In the genomic region with DNA sequence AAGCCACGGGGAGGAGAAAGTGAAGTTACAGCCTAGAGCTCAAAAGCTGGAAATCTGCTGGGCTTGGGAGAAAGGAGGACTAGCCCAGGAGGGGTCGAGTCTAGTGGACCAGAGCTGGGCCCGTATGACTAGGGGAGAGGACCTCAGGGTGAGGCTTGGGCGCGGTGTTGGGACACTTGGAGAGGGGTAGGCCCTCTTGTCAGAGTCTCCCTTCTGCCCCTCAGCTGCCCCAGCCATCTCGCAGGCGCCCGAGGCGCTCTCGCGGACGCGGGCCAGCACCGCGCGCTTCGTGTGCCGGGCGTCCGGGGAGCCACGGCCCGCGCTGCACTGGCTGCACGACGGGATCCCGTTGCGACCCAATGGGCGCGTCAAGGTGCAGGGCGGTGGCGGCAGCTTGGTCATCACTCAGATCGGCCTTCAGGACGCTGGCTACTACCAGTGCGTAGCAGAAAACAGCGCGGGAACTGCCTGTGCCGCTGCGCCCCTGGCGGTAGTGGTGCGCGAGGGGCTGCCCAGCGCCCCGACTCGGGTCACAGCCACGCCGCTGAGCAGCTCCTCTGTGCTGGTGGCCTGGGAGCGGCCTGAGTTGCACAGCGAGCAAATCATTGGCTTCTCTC, we compare ENCODE assay signal across 9 mouse cellular contexts. TPM values are rescaled to one million over a fixed set of nuclear protein-coding genes. Genes with fewer than 3 reads are reported as not detected.
DNase-seq lines count a peak whose midpoint lies in the region; ATAC-seq lines count a peak whose summit lies in the region.
"Had no signal": no experiment of that assay in that cellular context is flagged by ENCODE, and none has a peak within 500 bp of the region (broad histone marks: within the 10 kb centered on the region; RNA-seq: fewer than 3 reads in every experiment).

No protein-coding gene starts in this region.

- H3K9ac ChIP-seq in heart, embryonic 11.5 days (ENCODE audit: low read depth, low read length) = peak overlapping the region; percentile 61
- peak overlapping the region; percentile 57 for H3K9ac ChIP-seq in kidney, embryonic 16.5 days (replicated peaks; ENCODE audit: low read length)
- H3K9ac ChIP-seq in stomach, embryonic 14.5 days (replicated peaks; ENCODE audit: low read depth, low read length) = no peak overlapping the region; the same call in 1 of the 2 replicates

- H3K27me3 ChIP-seq in heart, embryonic 11.5 days (ENCODE audit: control insufficient read depth, insufficient read depth, low read length) = peaks cover 32% of the 10 kb centered on the region
- H3K27me3 ChIP-seq in kidney, embryonic 16.5 days (ENCODE audit: insufficient read depth, low read length) = peaks cover 19% of the 10 kb centered on the region
- no peaks in the 10 kb centered on the region for H3K27me3 ChIP-seq in stomach, embryonic 14.5 days (ENCODE audit: control insufficient read depth, insufficient read depth, low read length)

- DNase-seq in left cerebral cortex, postnatal 4 days = peak; percentile 74
- no peak for DNase-seq in left cerebral cortex, adult 18-20 months (ENCODE audit: low spot score in 2 of 2)
- DNase-seq in cerebellum, adult 9-10 months = peak; percentile 39
- DNase-seq in lung, postnatal 36 days = peak; percentile 46
- no peak for DNase-seq in gastrocnemius, postnatal 36 days

- H3K27ac ChIP-seq in heart, embryonic 11.5 days (ENCODE audit: low read depth, low read length) = no peak overlapping the region
- H3K27ac ChIP-seq in kidney, embryonic 16.5 days (ENCODE audit: low read length) = no peak overlapping the region
- H3K27ac ChIP-seq in stomach, embryonic 14.5 days (ENCODE audit: low read length) = no peak overlapping the region

- ATAC-seq in heart, embryonic 11.5 days (replicated peaks; ENCODE audit: insufficient number of reproducible peaks, low FRiP score, low TSS enrichment) = peak; percentile 24; the same call in 1 of the 2 replicates
- peak; percentile 40; the same call in 1 of the 2 replicates for ATAC-seq in kidney, embryonic 16.5 days (ENCODE audit: low FRiP score, low TSS enrichment)
- ATAC-seq in stomach, embryonic 14.5 days (ENCODE audit: insufficient number of reproducible peaks, insufficient read depth, low FRiP score, low read depth) = peak; percentile 36

- intact Hi-C loops in left cerebral cortex, postnatal 4 days (cut with DNase I) = no loop called here
- intact Hi-C loops in gastrocnemius, postnatal 36 days (cut with DNase I) = loop anchor here (5.0 kb wide), 3 partner anchors 51 to 111 kb away; a partner anchor contains a TSS

- peak overlapping the region; percentile 91 for H3K4me2 ChIP-seq in heart, embryonic 11.5 days
- H3K4me2 ChIP-seq in kidney, embryonic 16.5 days (replicated peaks; ENCODE audit: low read depth, low read length) = peak overlapping the region; percentile 81
- H3K4me2 ChIP-seq in stomach, embryonic 14.5 days (replicated peaks; ENCODE audit: low read depth, low read length) = peak overlapping the region; percentile 59

- WGBS in heart, embryonic 11.5 days (ENCODE audit: insufficient replicate concordance) = 1% methylated on average over 48 of the region's 48 CpGs
- 3% methylated on average over 47 of the region's 48 CpGs for WGBS in kidney, embryonic 16.5 days
- 14% methylated on average over 48 of the region's 48 CpGs for WGBS in stomach, embryonic 14.5 days

- no peaks in the 10 kb centered on the region for H3K36me3 ChIP-seq in heart, embryonic 11.5 days (ENCODE audit: control insufficient read depth, insufficient read depth, low read length)
- H3K36me3 ChIP-seq in kidney, embryonic 16.5 days (ENCODE audit: insufficient read depth, low read length) = 0 out of 2 replicates have a peak, but pooled peaks cover 2% of the 10 kb centered on the region
- peaks cover 22% of the 10 kb centered on the region; the same call in 1 of the 2 replicates for H3K36me3 ChIP-seq in stomach, embryonic 14.5 days (ENCODE audit: control insufficient read depth, insufficient read depth, low read length)

- H3K4me3 ChIP-seq in heart, embryonic 11.5 days (ENCODE audit: low read depth, low read length) = peak overlapping the region; percentile 45
- H3K4me3 ChIP-seq in kidney, embryonic 16.5 days (ENCODE audit: low read length) = peak overlapping the region; percentile 48
- H3K4me3 ChIP-seq in stomach, embryonic 14.5 days (ENCODE audit: low read depth, low read length) = peak overlapping the region; percentile 22

- H3K9me3 ChIP-seq in heart, embryonic 11.5 days (replicated peaks; ENCODE audit: control insufficient read depth, low read length) = no peaks in the 10 kb centered on the region
- H3K9me3 ChIP-seq in kidney, embryonic 16.5 days (ENCODE audit: low read length) = no peaks in the 10 kb centered on the region
- H3K9me3 ChIP-seq in stomach, embryonic 14.5 days (ENCODE audit: control insufficient read depth, low read depth, low read length) = no peaks in the 10 kb centered on the region

- H3K4me1 ChIP-seq in heart, embryonic 11.5 days (ENCODE audit: control insufficient read depth, insufficient read depth, low read length) = peaks cover 12% of the 10 kb centered on the region; the same call in 1 of the 2 replicates
- H3K4me1 ChIP-seq in kidney, embryonic 16.5 days (ENCODE audit: insufficient read depth, low read length) = peaks cover 9% of the 10 kb centered on the region; the same call in 1 of the 2 replicates
- 0 out of 2 replicates have a peak, but pooled peaks cover 6% of the 10 kb centered on the region for H3K4me1 ChIP-seq in stomach, embryonic 14.5 days (ENCODE audit: control insufficient read depth, insufficient read depth, low read length)

RNA-seq across cellular contexts. Expression of a gene that starts 17.3 kb away (rescaled TPM):
- total RNA-seq in left cerebral cortex, postnatal 4 days (2021) = 1 to 10 TPM; 5.1 to 6.0 TPM
- 1 to 10 TPM; 1.4 to 1.7 TPM for total RNA-seq in left cerebral cortex, adult 18-20 months (2021)
- 6.3 and 6.8 TPM in 2 replicates for polyA plus RNA-seq in heart, embryonic 11.5 days (2014; fragmentation: Nextera tagmentation; extraction: Ambion mirVana)
- polyA plus RNA-seq in kidney, embryonic 16.5 days (2015; fragmentation: Nextera tagmentation; extraction: Ambion mirVana) = 3.2 and 3.3 TPM in 2 replicates
- 2.0 and 2.7 TPM in 2 replicates for polyA plus RNA-seq in stomach, embryonic 14.5 days (2014; fragmentation: Nextera tagmentation; extraction: Ambion mirVana)
- total RNA-seq in gastrocnemius, postnatal 36 days (2021) = under 1 TPM; 0.10 to 0.26 TPM

RNA-seq across cellular contexts. Expression of a gene that starts 22.4 kb away (rescaled TPM):
- total RNA-seq in left cerebral cortex, postnatal 4 days (2021) = 10 to 100 TPM; 40.6 to 42.0 TPM
- 10 to 100 TPM; 28.0 to 30.6 TPM for total RNA-seq in left cerebral cortex, adult 18-20 months (2021)
- 11.4 and 11.8 TPM in 2 replicates for polyA plus RNA-seq in heart, embryonic 11.5 days (2014; fragmentation: Nextera tagmentation; extraction: Ambion mirVana)
- 10.9 and 12.0 TPM in 2 replicates for polyA plus RNA-seq in kidney, embryonic 16.5 days (2015; fragmentation: Nextera tagmentation; extraction: Ambion mirVana)
- polyA plus RNA-seq in stomach, embryonic 14.5 days (2014; fragmentation: Nextera tagmentation; extraction: Ambion mirVana) = 42.4 and 43.3 TPM in 2 replicates
- 10 to 100 TPM; 24.4 to 26.6 TPM for total RNA-seq in gastrocnemius, postnatal 36 days (2021)
- total RNA-seq: neutrophil, adult 5-6 weeks had no signal

Comparison
In these comparisons a context has a peak if more than half of its experiments do, and no peak if none do; other contexts are left out.
1. DNase-seq: peak in left cerebral cortex, postnatal 4 days (single experiment), cerebellum, adult 9-10 months (single experiment) and lung, postnatal 36 days (single experiment); none in left cerebral cortex, adult 18-20 months (0 of 2) and gastrocnemius, postnatal 36 days (0 of 2).
2. Peak in every context shown above with its lines, with median percentiles within 50 percentile points of each other: ATAC-seq, H3K4me2 ChIP-seq and H3K4me3 ChIP-seq.